10 mouse cellular contexts compared by ENCODE assay signal in genomic region chr16:97610246-97610645, GRCm38 (mm10). TPM values are rescaled to one million over a fixed set of nuclear protein-coding genes. Genes with fewer than 3 reads are reported as not detected.
DNase-seq lines count a peak whose midpoint lies in the region; ATAC-seq lines count a peak whose summit lies in the region.
"Had no signal": no experiment of that assay in that cellular context is flagged by ENCODE, and none has a peak within 500 bp of the region (broad histone marks: within the 10 kb centered on the region; RNA-seq: fewer than 3 reads in every experiment).

No protein-coding gene starts in this region.

- 6% methylated on average over 20 of the region's 20 CpGs for WGBS in heart, embryonic 10.5 days
- WGBS in hindbrain, embryonic 11.5 days: 5% methylated on average over 20 of the region's 20 CpGs
- 4% methylated on average over 20 of the region's 20 CpGs for WGBS in limb, embryonic 12.5 days
- 5% methylated on average over 20 of the region's 20 CpGs for WGBS in midbrain, embryonic 15.5 days

- no peak overlapping the region for H3K27ac ChIP-seq in heart, embryonic 10.5 days
- no peak overlapping the region for H3K27ac ChIP-seq in hindbrain, embryonic 11.5 days (ENCODE audit: low read depth, low read length)
- H3K27ac ChIP-seq in limb, embryonic 12.5 days: no peak overlapping the region
- H3K27ac ChIP-seq in midbrain, embryonic 15.5 days: no peak overlapping the region

- DNase-seq in heart, embryonic 10.5 days (ENCODE audit: low spot score): no peak
- DNase-seq in heart, postnatal 4 days: no peak
- peak; percentile 36 for DNase-seq in hindbrain, embryonic 11.5 days (ENCODE audit: low spot score)
- no peak for DNase-seq in left cerebral cortex, postnatal 36 days (ENCODE audit: low spot score in 2 of 2)
- DNase-seq in thymus, postnatal 14 days: no peak

- H3K4me1 ChIP-seq in heart, embryonic 10.5 days: peaks cover 17% of the 10 kb centered on the region
- peaks cover 3% of the 10 kb centered on the region; the same call in 1 of the 2 replicates for H3K4me1 ChIP-seq in hindbrain, embryonic 11.5 days (replicated peaks; ENCODE audit: control insufficient read depth, insufficient read depth, low read length)
- H3K4me1 ChIP-seq in limb, embryonic 12.5 days (replicated peaks): peaks cover 13% of the 10 kb centered on the region
- peaks cover 13% of the 10 kb centered on the region for H3K4me1 ChIP-seq in midbrain, embryonic 15.5 days

- H3K4me2 ChIP-seq in hindbrain, embryonic 11.5 days (replicated peaks; ENCODE audit: low read depth, low read length): peak overlapping the region; percentile 50
- peak overlapping the region; percentile 62 for H3K4me2 ChIP-seq in limb, embryonic 12.5 days
- H3K4me2 ChIP-seq in midbrain, embryonic 15.5 days: peak overlapping the region; percentile 73

- H3K27me3 ChIP-seq in heart, embryonic 10.5 days (ENCODE audit: insufficient read depth, poor library complexity, severe bottlenecking): peaks cover 68% of the 10 kb centered on the region
- peaks cover 36% of the 10 kb centered on the region for H3K27me3 ChIP-seq in hindbrain, embryonic 11.5 days (ENCODE audit: control insufficient read depth, insufficient read depth, low read length)
- H3K27me3 ChIP-seq in limb, embryonic 12.5 days: peaks cover 60% of the 10 kb centered on the region
- peaks cover 37% of the 10 kb centered on the region for H3K27me3 ChIP-seq in midbrain, embryonic 15.5 days (replicated peaks)

- no peak for ATAC-seq in hindbrain, embryonic 11.5 days (ENCODE audit: low FRiP score)
- ATAC-seq in limb, embryonic 12.5 days (ENCODE audit: insufficient number of reproducible peaks, insufficient read depth, low FRiP score, low TSS enrichment, low read depth): no peak
- ATAC-seq in midbrain, embryonic 15.5 days (replicated peaks): no peak
- no peak for ATAC-seq in megakaryocyte progenitor cell, adult 5-6 weeks (replicated peaks; ENCODE audit: poor library complexity)

- intact Hi-C loops in left cerebral cortex, postnatal 36 days (cut with DNase I): no loop called here

- H3K9me3 ChIP-seq in heart, embryonic 10.5 days: no peaks in the 10 kb centered on the region
- H3K9me3 ChIP-seq in hindbrain, embryonic 11.5 days (ENCODE audit: control insufficient read depth, low read length): no peaks in the 10 kb centered on the region
- no peaks in the 10 kb centered on the region for H3K9me3 ChIP-seq in limb, embryonic 12.5 days
- H3K9me3 ChIP-seq in midbrain, embryonic 15.5 days: no peaks in the 10 kb centered on the region

- H3K36me3 ChIP-seq in heart, embryonic 10.5 days: no peaks in the 10 kb centered on the region
- H3K36me3 ChIP-seq in hindbrain, embryonic 11.5 days (ENCODE audit: control insufficient read depth, insufficient read depth, low read length): no peaks in the 10 kb centered on the region
- no peaks in the 10 kb centered on the region for H3K36me3 ChIP-seq in limb, embryonic 12.5 days
- H3K36me3 ChIP-seq in midbrain, embryonic 15.5 days (replicated peaks): no peaks in the 10 kb centered on the region

- H3K9ac ChIP-seq in hindbrain, embryonic 11.5 days (ENCODE audit: low read depth, low read length): no peak overlapping the region
- H3K9ac ChIP-seq in limb, embryonic 12.5 days (replicated peaks): no peak overlapping the region
- no peak overlapping the region for H3K9ac ChIP-seq in midbrain, embryonic 15.5 days

- peak overlapping the region; percentile 64 for H3K4me3 ChIP-seq in heart, embryonic 10.5 days
- peak overlapping the region; percentile 30; the same call in 1 of the 2 replicates for H3K4me3 ChIP-seq in hindbrain, embryonic 11.5 days (ENCODE audit: low read depth, low read length)
- peak overlapping the region; percentile 33 for H3K4me3 ChIP-seq in limb, embryonic 12.5 days (replicated peaks)
- peak overlapping the region; percentile 38 for H3K4me3 ChIP-seq in midbrain, embryonic 15.5 days
- H3K4me3 ChIP-seq: myocyte had no signal

RNA-seq across cellular contexts. Expression of gene Tmprss2, which starts 0.7 kb away (rescaled TPM):
- polyA plus RNA-seq in heart, embryonic 10.5 days (2016; fragmentation: Nextera tagmentation; extraction: Ambion mirVana): 0.68 and 2.5 TPM in 2 replicates
- not detected for total RNA-seq in heart, postnatal 4 days (2021)
- 0.19 and 0.39 TPM in 2 replicates for polyA plus RNA-seq in hindbrain, embryonic 11.5 days (2014; fragmentation: Nextera tagmentation; extraction: Ambion mirVana)
- 0.58 and 0.66 TPM in 2 replicates for polyA plus RNA-seq in limb, embryonic 12.5 days (2016; fragmentation: Nextera tagmentation; extraction: Ambion mirVana)
- polyA plus RNA-seq in midbrain, embryonic 15.5 days (2015; fragmentation: Nextera tagmentation; extraction: Ambion mirVana): 0.06 and 0.26 TPM in 2 replicates
- not detected for total RNA-seq in left cerebral cortex, postnatal 36 days (2021)
- not detected in 2 replicates for total RNA-seq in megakaryocyte progenitor cell, adult 5-6 weeks (2015)
- total RNA-seq in megakaryocyte progenitor cell, adult 5-6 weeks (2017): not detected in 2 replicates
- polyA plus RNA-seq: C2C12 had no signal
